Mouse (Mus musculus) v-Abl transformed pro-B cells (cell line): ENCODE data around the gene Gm20388.

ENCODE experiments used
- in situ Hi-C, 2 experiments: fragments of 400-800 bp; cut with MboI; formaldehyde crosslinking; loops; one replicate each; pipeline ENCODE4 v1.15.1; 2025; ENCODE audit not compliant: unreplicated experiment in 2 of 2

The Gm20388 gene

DNA sequence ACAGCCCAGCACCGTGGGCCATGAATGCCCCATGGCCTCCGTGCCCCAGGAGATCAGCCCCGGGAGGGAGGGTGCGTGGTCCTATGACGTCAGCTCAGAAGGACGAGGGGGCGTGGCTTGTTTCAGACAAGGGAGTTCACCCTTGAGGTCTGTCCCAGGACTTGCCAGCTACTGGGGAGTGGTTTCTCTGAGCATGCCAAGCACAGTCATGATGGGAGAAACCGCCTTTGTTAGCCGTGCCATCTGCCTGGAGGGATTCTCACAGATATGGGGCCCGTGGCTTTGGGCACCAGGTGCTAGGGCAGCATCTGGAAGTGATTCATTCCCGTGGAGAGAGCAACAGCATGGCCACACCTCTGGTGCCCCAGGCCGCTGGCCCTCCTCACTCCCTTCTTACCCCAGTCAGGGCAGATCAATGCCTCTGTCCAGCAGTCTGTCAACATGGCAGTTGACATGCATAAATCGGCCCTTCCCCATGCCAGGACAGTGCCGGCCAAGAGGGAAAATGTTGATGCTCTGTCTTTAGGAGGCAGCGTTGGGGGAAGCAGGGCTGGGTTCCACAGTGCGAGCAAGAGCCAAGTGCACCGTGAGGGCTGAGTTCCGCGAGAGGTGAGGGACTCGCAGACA is 2199.7 kb downstream of the Gm20388 start:
- in situ Hi-C loops = no loop called here

DNA sequence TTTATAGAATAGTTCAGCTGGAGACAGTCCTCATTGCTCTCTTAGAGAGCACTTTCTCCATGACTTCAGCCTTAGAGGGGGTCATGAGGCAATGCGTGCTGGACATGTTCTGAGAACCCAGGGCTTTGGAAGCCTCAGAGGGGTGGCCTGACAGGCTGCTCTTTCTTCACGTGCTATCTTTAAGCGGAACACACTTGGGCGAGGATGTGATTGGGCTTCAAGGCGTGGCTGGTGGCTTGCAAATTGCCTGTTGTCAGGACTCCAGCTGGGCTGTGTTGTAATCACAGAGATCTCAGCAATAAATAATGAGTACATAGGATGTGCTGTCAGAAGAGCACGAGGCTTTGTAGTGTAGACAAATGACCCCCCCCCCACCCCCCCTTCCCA is 2200.2 kb downstream of the Gm20388 start:
- in situ Hi-C loops = no loop called here

DNA sequence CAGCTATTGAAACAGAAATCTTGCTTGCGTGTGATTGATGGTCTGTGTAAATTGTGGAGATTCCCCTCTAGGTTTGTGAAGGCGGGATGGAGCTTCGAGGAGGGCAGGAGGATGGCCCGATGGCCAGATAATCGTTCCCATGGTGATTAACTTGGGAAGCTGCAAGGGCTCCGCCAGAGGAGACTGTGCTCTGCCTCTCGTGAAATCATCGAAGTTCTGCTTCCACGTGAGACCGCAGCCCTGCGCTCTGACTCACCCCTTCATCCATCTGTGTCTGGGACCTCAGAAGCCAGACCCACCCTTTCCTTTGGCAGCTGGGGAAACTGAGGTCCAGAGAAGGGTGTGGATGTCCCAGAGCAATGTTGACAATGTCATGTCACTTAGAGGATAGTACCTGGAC is 2201.1 kb downstream of the Gm20388 start:
- in situ Hi-C loops = no loop called here

DNA sequence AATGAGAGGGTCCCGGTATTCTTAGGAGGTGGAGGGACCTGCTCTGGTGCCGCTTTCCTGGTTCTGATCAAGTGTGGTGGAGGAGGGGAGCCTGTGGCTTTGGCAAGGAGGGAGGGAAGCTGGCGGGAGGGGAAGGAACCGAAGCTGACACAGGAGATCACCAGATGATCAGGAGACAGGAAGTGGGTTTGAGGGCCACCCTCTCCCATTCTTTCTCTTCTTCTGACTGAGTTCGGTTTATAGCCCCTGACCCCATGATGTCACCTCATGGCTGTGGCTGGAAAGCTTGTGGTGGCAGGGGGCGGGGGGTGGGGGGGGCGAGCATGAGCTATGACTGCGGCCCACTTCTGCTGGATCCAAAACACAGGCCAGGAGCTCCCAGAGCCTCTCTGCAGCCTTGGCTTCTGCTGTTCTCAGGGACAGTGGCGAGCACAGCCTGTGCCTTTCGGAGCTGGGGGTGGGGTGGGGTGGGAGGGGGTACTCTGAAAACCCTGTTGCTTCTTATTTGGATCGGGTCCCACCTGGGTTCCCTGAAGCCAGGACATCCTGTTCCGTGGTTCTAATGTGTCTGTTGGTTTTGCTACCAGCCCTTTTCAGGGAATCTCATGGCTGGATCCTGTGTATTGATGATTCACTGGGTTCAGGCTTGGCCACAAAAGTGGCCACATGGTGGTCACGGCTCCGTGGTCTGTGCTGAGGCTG is 2201.8 kb downstream of the Gm20388 start:
- in situ Hi-C loops = no loop called here

- in situ Hi-C loops = no loop called here
Measured at GRCm38 (mm10) chr8:122114890-122115289, 2204.2 kb downstream of the Gm20388 start.

GRCm38 (mm10) chr8:122116716-122117357 is 2206.2 kb downstream of the Gm20388 start:
- in situ Hi-C loops = no loop called here

DNA sequence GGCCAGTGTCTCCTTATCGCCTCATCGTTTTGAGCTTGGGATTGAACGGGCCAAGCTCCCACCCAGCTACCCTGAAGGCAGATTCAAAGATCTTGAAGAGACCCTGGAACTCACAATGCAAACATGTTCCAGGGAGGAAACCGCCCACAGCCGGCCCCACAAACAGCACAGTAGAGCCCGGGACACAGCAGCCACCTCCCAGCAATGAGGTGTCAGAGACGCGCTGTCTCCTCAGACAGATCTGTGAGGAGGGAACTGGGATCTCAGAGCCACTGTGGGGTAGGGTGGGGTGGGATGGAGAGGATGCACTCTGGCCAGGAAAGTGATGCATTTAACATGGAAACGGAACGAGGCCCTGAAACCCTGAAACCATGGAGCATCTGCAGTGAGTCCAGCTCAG is 2207.5 kb downstream of the Gm20388 start:
- in situ Hi-C loops = no loop called here

DNA sequence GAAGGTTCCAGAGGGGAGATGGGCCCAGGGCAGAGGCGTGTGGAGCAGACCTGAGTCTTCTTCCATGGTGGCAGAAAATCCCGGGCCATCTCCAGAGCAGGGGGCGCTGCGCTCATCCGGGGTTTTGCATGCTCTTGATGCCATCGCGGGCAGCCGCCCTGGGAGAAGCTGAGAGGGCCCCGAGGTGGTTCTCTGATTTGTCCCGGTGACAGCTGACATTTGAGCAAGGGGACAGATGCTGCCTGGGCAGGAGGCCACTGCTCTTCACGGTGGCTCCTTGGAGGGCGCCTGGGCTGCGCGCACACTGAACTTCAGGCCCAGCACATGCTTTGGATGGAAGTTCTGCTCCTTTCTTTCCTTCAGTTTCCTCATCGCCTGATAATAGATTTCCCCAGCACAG is 2207.9 kb downstream of the Gm20388 start:
- in situ Hi-C loops = no loop called here

- in situ Hi-C loops = no loop called here
Measured at GRCm38 (mm10) chr8:122124326-122124725, 2213.7 kb downstream of the Gm20388 start.

- in situ Hi-C loops = no loop called here
Measured at GRCm38 (mm10) chr8:122126659-122127058, 2216.0 kb downstream of the Gm20388 start.

DNA sequence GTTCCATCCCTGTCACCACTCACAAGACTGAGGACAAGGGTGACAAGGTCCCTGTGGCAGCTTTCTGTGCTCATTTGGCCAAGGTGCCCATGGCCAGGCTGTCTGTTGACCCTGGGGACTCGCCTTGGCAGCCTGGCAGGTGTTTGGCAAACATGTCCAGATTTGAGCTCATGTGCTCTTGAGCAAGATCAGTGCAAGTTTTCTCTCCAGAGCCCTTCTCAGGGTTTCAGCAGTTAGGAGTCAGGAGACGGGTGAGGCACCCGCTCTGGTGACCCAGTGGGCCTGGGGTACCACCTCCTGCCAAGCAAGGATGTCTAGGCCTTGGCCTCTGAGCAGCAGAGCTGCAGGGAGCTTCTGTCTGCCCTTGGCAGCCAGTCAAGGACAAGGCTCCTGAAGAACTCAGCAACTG is 2223.5 kb downstream of the Gm20388 start:
- in situ Hi-C loops = no loop called here

DNA sequence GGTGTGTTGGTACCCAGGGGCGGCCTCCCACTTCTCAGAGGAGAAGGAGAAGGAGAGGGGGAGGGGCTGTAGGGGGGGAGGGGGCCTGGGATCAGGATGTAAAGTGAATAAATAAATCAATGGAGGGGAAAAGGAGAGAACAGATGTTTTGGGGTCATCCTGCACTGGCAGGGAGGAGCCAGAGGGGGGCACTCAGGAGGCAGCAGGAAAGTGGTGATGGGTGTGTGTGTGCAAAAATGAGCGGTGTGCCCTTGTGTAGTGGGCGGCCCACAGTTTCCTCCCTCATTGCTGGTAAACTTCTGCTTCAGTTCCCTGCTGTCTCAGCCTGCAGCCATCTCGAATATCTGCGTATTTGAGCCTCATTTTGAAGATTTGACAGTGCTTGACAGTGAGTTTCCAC is 2224.9 kb downstream of the Gm20388 start:
- in situ Hi-C loops = no loop called here

DNA sequence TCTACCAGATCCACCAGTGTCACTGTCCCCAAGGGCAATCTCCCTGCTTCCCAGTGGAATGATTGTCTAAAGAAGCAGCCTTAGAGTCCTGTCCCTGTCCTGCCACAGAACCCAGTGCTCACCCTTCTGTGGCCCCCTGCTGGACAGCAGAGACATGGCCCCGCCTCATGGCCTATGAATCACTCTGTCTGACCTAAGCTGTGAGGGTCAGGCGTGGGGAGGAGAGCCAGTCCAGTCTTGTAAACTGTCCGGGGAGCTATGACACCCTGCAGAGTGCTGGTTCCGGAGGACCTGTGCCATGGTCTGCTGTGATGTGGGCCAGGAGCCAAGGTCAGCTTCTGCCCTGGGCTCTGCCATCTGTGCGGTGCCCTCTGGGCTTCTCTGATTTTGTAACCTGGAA is 2229.1 kb downstream of the Gm20388 start:
- in situ Hi-C loops = no loop called here

GRCm38 (mm10) chr8:122140411-122140810 is 2229.8 kb downstream of the Gm20388 start:
- in situ Hi-C loops = no loop called here

DNA sequence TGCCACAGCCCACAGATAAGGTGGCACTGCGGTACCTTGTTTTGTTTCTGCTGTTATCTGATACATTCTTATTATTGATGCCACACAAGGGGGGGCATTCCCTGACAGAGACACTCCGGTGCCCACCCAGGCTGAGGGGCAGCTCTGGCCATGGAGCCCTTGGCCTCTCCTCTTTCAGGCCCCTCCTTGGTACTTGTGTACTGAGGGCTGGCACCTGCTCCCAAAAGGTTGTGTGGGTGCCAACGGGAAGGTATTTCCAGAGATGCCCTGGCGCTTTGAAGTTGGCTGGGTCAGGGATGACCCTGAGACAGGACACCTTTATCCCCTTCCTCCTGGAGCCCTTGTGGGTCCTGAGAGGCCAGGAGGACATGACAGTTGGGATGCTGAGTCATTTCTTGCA is 2231.8 kb downstream of the Gm20388 start:
- in situ Hi-C loops = no loop called here

DNA sequence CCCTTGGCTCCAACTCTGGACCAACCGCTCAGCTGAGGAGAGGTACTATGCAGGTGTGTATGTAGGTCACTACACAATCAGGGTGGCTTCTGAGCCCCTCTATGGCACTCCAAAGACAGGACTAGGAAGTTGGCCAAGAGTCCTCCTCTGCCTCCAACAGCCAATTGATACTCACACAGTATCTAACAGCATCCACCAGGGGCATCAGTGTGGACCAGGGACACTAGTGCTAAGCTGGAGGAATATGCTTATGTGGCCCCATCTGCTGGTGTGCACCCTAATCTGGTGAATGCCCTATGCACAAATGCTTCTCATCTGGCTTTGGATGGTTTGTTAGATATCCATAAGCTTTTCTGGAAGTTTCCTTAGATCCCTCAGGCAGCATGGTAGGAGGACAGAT is 2232.6 kb downstream of the Gm20388 start:
- in situ Hi-C loops = no loop called here

GRCm38 (mm10) chr8:122144729-122145311 is 2234.2 kb downstream of the Gm20388 start:
- in situ Hi-C loops = no loop called here

DNA sequence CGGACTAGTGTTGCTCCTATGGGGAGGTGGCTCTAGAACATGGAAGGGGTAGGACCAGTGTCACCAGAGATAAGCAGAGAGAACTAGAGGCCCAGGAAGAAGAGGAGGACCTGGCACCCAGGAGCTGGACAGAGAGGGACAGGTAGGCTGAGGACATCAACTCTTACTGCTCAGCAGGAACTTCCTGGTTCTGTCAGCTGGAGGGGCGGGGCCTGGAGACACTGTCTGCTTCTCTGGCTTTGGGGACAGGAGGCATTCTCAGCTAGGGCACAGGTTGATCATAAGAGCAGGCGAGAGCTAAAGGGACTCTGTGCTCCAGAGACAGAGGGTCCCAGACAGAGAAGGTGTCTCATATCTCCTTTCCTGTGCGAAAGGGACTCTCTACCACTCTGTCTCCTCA is 2238.4 kb downstream of the Gm20388 start:
- in situ Hi-C loops = no loop called here

GRCm38 (mm10) chr8:122149606-122150005 is 2239.0 kb downstream of the Gm20388 start:
- in situ Hi-C loops = no loop called here

GRCm38 (mm10) chr8:122151541-122151940 is 2240.9 kb downstream of the Gm20388 start:
- in situ Hi-C loops = no loop called here

- in situ Hi-C loops = no loop called here
Measured at GRCm38 (mm10) chr8:122155082-122155643, 2244.5 kb downstream of the Gm20388 start.
